Mouse (Mus musculus): ENCODE measurements around the gene Pik3c2g. TPM values are rescaled to one million over a fixed set of nuclear protein-coding genes. Genes with fewer than 3 reads are reported as not detected.

The Pik3c2g gene
- total and polyA plus RNA-seq, 3 experiments: not detected

GRCm38 (mm10) chr6:139841272-139841671, 254.3 kb downstream of the Pik3c2g start:
- no peak overlapping the region for H3K4me3 ChIP-seq (ENCODE audit: control insufficient read depth in 1 of 2, insufficient read depth in 1 of 2, low read depth in 2 of 2, low read length in 2 of 2)
- no peak for DNase-seq (ENCODE audit: low read depth, low spot score)

DNA sequence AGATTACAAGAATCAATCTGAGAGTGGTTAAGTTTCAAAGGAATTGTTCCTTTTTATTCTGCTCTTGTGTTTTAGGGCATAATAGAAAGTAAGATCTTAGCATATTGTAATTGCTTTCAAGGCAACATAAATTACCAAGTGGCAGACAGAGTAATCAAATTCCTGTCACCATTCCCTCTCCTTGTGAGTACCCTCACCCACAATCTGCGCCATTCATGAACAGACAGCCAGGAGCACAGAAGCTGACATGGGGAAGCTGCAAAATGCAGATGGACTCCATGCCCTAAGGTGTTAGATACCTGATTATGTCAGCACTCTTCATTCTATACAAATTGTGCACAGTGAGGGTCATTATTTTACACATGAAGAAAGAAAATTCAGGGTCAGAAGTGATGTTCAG, 255.6 kb downstream of the Pik3c2g start:
- Histone ChIP-seq H3K4me3 (ENCODE audit: control insufficient read depth in 1 of 2, insufficient read depth in 1 of 2, low read depth in 2 of 2, low read length in 2 of 2) (no peak overlapping the region), H3K4me1 (ENCODE audit: control insufficient read depth in 1 of 2, insufficient read depth in 2 of 2, low read length in 2 of 2) (no peaks in the 10 kb centered on the region), H3K79me2 (ENCODE audit: control insufficient read depth, insufficient read depth, low read length, poor library complexity) (no peaks in the 10 kb centered on the region), H3K36me3 (ENCODE audit: control insufficient read depth in 1 of 2, insufficient read depth in 2 of 2, low read length in 2 of 2) (no peaks in the 10 kb centered on the region), H3K27me3 (ENCODE audit: control insufficient read depth in 1 of 2, insufficient read depth in 2 of 2, low read length in 2 of 2) (no peaks in the 10 kb centered on the region), H3K9ac (ENCODE audit: control insufficient read depth, low read depth, low read length, poor library complexity, severe bottlenecking) (no peak overlapping the region), H3K9me3 (replicated peaks; ENCODE audit: insufficient read depth, low read length) (no peaks in the 10 kb centered on the region), H3K27ac (ENCODE audit: control insufficient read depth, low read depth, low read length) (no peak overlapping the region)
- no peak for DNase-seq (ENCODE audit: low read depth, low spot score)
- TF ChIP-seq USF2 (IDR thresholded peaks at IDR 0.05; ENCODE audit: borderline replicate concordance in 1 of 2, insufficient read depth in 1 of 2, low read depth in 1 of 2, low read length in 2 of 2): no peak
- no peak for TF ChIP-seq CHD2 (IDR thresholded peaks at IDR 0.05; ENCODE audit: low read length)
- TF ChIP-seq HCFC1 (IDR thresholded peaks at IDR 0.05; ENCODE audit: low read depth, low read length): no peak
- no peak for TF ChIP-seq CTCF (IDR thresholded peaks at IDR 0.05 in 2 of 3, conservative IDR thresholded peaks at IDR 0.05 in 1 of 3; ENCODE audit: control insufficient read depth in 1 of 3, insufficient read depth in 1 of 3, low read depth in 2 of 3, low read length in 3 of 3, poor library complexity in 1 of 3, severe bottlenecking in 1 of 3)
- TF ChIP-seq ZNF384 (IDR thresholded peaks at IDR 0.05; ENCODE audit: low read depth, low read length): no peak

More at GRCm38 (mm10) chr6:139841272-139841671, 254.3 kb downstream of the Pik3c2g start:
- Histone ChIP-seq H3K4me1 (ENCODE audit: control insufficient read depth in 1 of 2, insufficient read depth in 2 of 2, low read length in 2 of 2) (no peaks in the 10 kb centered on the region), H3K27ac (ENCODE audit: control insufficient read depth, low read depth, low read length) (no peak overlapping the region), H3K9me3 (replicated peaks; ENCODE audit: insufficient read depth, low read length) (no peaks in the 10 kb centered on the region), H3K27me3 (ENCODE audit: control insufficient read depth in 1 of 2, insufficient read depth in 2 of 2, low read length in 2 of 2) (no peaks in the 10 kb centered on the region), H3K79me2 (ENCODE audit: control insufficient read depth, insufficient read depth, low read length, poor library complexity) (no peaks in the 10 kb centered on the region), H3K36me3 (ENCODE audit: control insufficient read depth in 1 of 2, insufficient read depth in 2 of 2, low read length in 2 of 2) (no peaks in the 10 kb centered on the region), H3K9ac (ENCODE audit: control insufficient read depth, low read depth, low read length, poor library complexity, severe bottlenecking) (no peak overlapping the region)
- no peak for TF ChIP-seq UBTF (IDR thresholded peaks at IDR 0.05; ENCODE audit: borderline replicate concordance, insufficient read depth, low read depth, low read length)
- TF ChIP-seq ZMIZ1 (IDR thresholded peaks at IDR 0.05; ENCODE audit: low read depth, low read length): no peak
- no peak for TF ChIP-seq CHD1 (IDR thresholded peaks at IDR 0.05; ENCODE audit: low read depth, low read length)
- TF ChIP-seq JUND (IDR thresholded peaks at IDR 0.05; ENCODE audit: low read depth, low read length): no peak
- TF ChIP-seq NELFE (IDR thresholded peaks at IDR 0.05; ENCODE audit: low read depth, low read length): no peak
- TF ChIP-seq E2F4 (IDR thresholded peaks at IDR 0.05; ENCODE audit: borderline replicate concordance, low read depth, low read length): no peak
- TF ChIP-seq MEF2A (IDR thresholded peaks at IDR 0.05; ENCODE audit: extremely low read depth, insufficient replicate concordance, low read depth, low read length, poor library complexity, severe bottlenecking): no peak
- no peak for TF ChIP-seq USF1 (IDR thresholded peaks at IDR 0.05; ENCODE audit: low read depth, low read length)
- no peak for TF ChIP-seq MYB (IDR thresholded peaks at IDR 0.05; ENCODE audit: low read depth, low read length)
- TF ChIP-seq GATA1 (IDR thresholded peaks at IDR 0.05; ENCODE audit: low read depth, low read length): no peak
- no peak for TF ChIP-seq SIN3A (IDR thresholded peaks at IDR 0.05; ENCODE audit: low read length)
- no peak for TF ChIP-seq MAFK (IDR thresholded peaks at IDR 0.05; ENCODE audit: borderline replicate concordance, low read depth, low read length)
- no peak for TF ChIP-seq HCFC1 (IDR thresholded peaks at IDR 0.05; ENCODE audit: low read depth, low read length)
- no peak for TF ChIP-seq RCOR1 (IDR thresholded peaks at IDR 0.05; ENCODE audit: low read depth, low read length)

All from MEL (cell line).